Mouse (Mus musculus): Measurements from ENCODE around the gene Mapkap1.

GRCm38 (mm10) chr2:34620778-34621415, 214.3 kb downstream of the Mapkap1 start:
- TF ChIP-seq CTCF (IDR thresholded peaks at IDR 0.05; ENCODE audit: insufficient read depth, low read length): no peak
- TF ChIP-seq POLR2A (IDR thresholded peaks at IDR 0.05; ENCODE audit: borderline replicate concordance, extremely low read depth, low read depth, low read length): no peak
